Mouse (Mus musculus): ENCODE measurements at regions not wholly inside any gene's neighbourhood (a gene's known extent, or its start where the extent isn't known, plus 50 kb on each side); places are given as distances from the start of the nearest gene placed in this dataset.

- DNase-seq = no peak
Measured at GRCm38 (mm10) chr5:46278190-46278589, 420.8 kb upstream of the Lcorl start.

GRCm38 (mm10) chr5:46256730-46257129 lies 399.3 kb upstream of the Lcorl start:
- no peak for DNase-seq

GRCm38 (mm10) chr5:46253940-46254339 lies 396.5 kb upstream of the Lcorl start:
- DNase-seq = no peak

- no peak for DNase-seq
Measured at GRCm38 (mm10) chr5:46235364-46236067, 378.1 kb upstream of the Lcorl start.

- DNase-seq = no peak
Measured at GRCm38 (mm10) chr5:46232780-46233179, 375.4 kb upstream of the Lcorl start.

GRCm38 (mm10) chr5:46228667-46229066 lies 371.3 kb upstream of the Lcorl start:
- no peak for DNase-seq

- DNase-seq = no peak
Measured at GRCm38 (mm10) chr5:46212845-46213468, 355.5 kb upstream of the Lcorl start.

- no peak for DNase-seq
Measured at GRCm38 (mm10) chr5:46209076-46209475, 351.7 kb upstream of the Lcorl start.

- DNase-seq = no peak
Measured at GRCm38 (mm10) chr5:46203744-46204143, 346.3 kb upstream of the Lcorl start.

GRCm38 (mm10) chr5:46202457-46202772 lies 345.0 kb upstream of the Lcorl start:
- DNase-seq = no peak

GRCm38 (mm10) chr5:46201639-46202456 lies 344.4 kb upstream of the Lcorl start:
- DNase-seq = no peak

GRCm38 (mm10) chr5:46186908-46187307 lies 329.5 kb upstream of the Lcorl start:
- DNase-seq = no peak

- DNase-seq = no peak
Measured at GRCm38 (mm10) chr5:46182157-46182556, 324.7 kb upstream of the Lcorl start.

GRCm38 (mm10) chr5:46172315-46172714 lies 314.9 kb upstream of the Lcorl start:
- no peak for DNase-seq

- DNase-seq = no peak
Measured at GRCm38 (mm10) chr5:46160774-46161173, 303.4 kb upstream of the Lcorl start.

GRCm38 (mm10) chr5:46151973-46152372 lies 294.6 kb upstream of the Lcorl start:
- DNase-seq = no peak

GRCm38 (mm10) chr5:46150825-46151224 lies 293.4 kb upstream of the Lcorl start:
- DNase-seq = no peak

- DNase-seq = no peak
Measured at GRCm38 (mm10) chr5:46149851-46150615, 292.6 kb upstream of the Lcorl start.

GRCm38 (mm10) chr5:46139024-46139423 lies 281.6 kb upstream of the Lcorl start:
- no peak for DNase-seq

- no peak for DNase-seq
Measured at GRCm38 (mm10) chr5:46137695-46138094, 280.3 kb upstream of the Lcorl start.

GRCm38 (mm10) chr5:46108020-46108419 lies 250.6 kb upstream of the Lcorl start:
- DNase-seq = no peak

- no peak for DNase-seq
Measured at GRCm38 (mm10) chr5:46103350-46103749, 245.9 kb upstream of the Lcorl start.

- DNase-seq = no peak
Measured at GRCm38 (mm10) chr5:46092549-46092948, 235.1 kb upstream of the Lcorl start.
